Mouse (Mus musculus): Measurements from ENCODE around the gene Phactr1.

Phactr1 gene

GRCm38 (mm10) chr13:42680391-42680994 is at the start of gene Phactr1:
TSS of gene Phactr1 (plus strand) at chr13:42680623.
- no peak for DNase-seq (ENCODE audit: low spot score in 2 of 2)

DNA sequence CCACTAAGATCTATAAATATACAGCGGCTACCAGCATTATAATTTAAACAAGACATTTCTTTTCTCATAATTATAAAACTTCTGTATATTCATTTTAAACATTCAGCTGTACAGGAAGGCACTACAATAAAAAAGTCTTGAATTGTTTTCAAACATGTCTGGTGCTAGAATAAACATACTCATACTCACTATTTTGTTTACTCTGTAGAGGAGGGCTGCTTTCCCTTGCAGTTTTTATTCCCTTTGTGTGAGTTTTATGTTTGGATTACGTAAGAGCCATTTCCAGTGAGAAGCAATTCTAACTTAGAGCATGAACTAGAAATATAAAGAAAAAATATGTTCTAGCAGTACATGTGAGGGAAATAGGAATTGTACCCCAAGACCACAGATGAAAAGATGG is 45.5 kb upstream of the Phactr1 start:
- DNase-seq (ENCODE audit: low spot score in 2 of 2), result no peak

- DNase-seq (ENCODE audit: low spot score in 2 of 2), result no peak
Measured at GRCm38 (mm10) chr13:42650228-42650627, 30.2 kb upstream of the Phactr1 start.

DNA sequence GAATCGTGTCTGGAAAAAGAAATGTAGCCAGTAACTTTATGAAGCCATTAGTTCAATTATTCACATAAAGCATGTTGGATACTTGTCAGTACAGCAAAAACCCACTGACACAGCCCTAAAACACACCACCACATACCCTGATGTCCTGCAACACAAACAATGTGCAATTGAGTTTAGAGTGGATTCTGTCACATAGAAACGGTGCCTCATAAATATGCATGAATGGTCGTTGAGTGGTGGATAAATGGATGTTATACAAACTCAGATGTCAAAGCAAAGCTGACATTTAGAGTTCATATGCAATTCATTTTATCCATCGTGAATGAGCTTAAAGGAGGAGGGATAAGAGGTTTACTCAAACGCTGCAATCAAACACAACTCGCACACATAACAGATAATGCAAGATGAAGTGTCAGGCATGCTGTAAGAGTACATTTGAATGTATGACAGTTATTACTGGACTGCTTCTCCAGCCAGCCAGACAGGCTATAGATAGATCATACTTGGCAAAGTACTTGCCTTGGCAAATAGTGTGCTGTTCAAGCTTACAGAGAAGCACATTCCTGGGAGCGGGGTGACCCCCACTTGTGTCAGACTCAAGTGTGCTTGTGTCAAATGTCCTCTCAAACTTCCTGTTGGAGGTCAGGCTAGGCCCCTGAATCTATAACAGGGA is 23.6 kb upstream of the Phactr1 start:
- DNase-seq (ENCODE audit: low spot score in 2 of 2), result no peak

- DNase-seq (ENCODE audit: low spot score in 2 of 2), result no peak
Measured at GRCm38 (mm10) chr13:42671651-42672290, 8.7 kb upstream of the Phactr1 start.

DNA sequence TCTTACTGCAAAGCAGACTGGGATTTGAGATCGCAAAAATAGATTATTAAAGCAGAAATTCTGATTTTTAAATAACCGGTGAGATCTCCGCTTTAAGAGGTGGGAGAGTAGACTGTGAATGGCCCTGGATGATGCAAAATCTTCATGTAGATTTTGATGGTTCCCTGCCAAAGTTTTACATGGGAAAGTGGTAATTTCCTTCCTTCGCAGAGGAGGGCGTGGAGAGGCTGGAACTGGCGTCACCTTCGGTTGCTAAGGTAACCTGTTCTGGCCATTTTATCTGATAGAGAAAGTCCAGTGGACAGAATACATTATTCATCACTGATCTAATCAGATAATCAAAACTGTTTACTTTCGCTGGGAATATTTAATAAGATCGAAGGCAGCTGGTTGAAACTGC is 876 bp downstream of the Phactr1 start:
- DNase-seq (ENCODE audit: low spot score in 2 of 2), result no peak

GRCm38 (mm10) chr13:42684181-42684580 is 3.8 kb downstream of the Phactr1 start:
- DNase-seq (ENCODE audit: low spot score in 2 of 2), result no peak

DNA sequence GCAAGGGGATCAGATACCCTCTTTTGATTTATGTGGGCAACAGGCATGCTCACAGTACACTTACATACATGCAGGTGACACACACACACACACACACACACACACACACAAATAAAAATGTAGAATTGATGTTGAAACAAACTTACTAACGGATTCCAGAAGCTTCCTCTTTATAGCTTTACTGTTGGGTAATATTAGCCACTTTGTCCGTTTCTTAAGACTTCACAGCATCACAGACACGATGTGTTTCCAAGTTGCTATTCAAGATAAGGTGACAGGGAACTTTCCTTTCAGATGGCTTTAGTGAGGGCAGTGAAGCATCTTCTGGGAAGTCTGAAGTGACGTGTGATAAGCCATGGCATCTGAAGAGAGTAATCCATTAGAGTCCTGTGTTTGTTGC is 11.8 kb downstream of the Phactr1 start:
- DNase-seq (ENCODE audit: low spot score in 2 of 2), result no peak

DNA sequence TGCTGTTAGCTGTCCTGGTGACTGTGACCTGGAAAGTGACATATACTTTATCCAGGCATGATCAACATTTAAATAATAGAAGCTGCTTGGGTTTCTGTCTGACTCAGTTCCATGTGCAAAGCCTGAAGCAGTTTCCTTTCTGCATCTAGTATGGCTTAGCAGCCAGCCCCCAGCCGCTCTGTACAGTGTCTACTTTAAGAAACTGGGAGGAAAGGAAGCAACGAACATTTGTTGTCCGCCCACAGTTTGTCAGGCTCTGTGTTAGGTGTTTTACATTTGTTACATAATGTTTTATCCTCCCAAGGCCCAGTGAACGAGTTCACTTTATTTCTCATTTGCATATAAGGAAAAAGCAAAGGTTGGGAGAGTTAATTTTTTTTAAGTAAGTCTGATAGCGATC is 16.2 kb downstream of the Phactr1 start:
- DNase-seq (ENCODE audit: low spot score in 2 of 2), result no peak

- no peak for DNase-seq (ENCODE audit: low spot score in 2 of 2)
Measured at GRCm38 (mm10) chr13:42709148-42709547, 28.7 kb downstream of the Phactr1 start.

- DNase-seq (ENCODE audit: low spot score in 2 of 2), result no peak
Measured at GRCm38 (mm10) chr13:42709611-42710331, 29.3 kb downstream of the Phactr1 start.

DNA sequence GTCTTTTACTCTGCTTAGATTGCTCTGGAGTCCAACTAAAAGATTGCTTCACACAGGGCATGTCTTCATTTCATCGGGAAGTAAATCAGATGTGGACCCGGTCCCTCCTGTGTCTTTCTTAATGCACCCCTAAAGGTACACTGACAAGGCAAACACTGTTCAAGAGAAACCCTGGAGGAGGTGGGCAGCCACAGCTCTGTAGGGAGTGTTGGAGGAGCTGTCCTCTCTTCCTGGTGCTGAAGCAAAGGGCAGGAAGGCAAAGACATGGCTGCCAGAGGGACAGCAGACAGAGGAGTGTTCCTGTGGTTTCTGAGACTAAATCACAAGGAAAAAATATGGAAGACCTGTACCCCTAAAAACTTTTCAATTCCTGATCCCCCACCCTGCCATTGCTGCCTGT is 31.1 kb downstream of the Phactr1 start:
- peak in 1 of 2 experiments; percentile 2 for DNase-seq (ENCODE audit: low spot score in 2 of 2)

DNA sequence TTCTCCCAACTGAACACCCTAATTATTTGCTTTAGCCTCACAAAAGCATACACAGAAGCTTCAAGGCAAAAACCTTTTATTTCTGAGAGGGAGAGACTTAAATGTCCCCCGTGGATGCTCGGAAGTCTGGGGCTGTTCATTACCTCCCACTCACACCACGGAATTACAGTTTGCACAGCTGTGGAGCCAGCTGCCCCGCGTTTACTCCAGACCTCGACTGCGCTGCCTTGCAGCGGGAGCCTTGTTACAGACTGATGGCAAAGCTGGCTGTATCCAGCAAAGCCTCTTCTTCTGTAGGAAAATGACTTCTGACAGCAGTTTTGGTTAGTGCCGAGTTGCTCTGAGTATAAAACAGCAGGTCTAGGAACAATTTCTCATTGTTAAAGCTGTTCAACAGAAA is 39.0 kb downstream of the Phactr1 start:
- DNase-seq (ENCODE audit: low spot score in 2 of 2), result no peak

- no peak for DNase-seq (ENCODE audit: low spot score in 2 of 2)
Measured at GRCm38 (mm10) chr13:42720135-42720534, 39.7 kb downstream of the Phactr1 start.

DNA sequence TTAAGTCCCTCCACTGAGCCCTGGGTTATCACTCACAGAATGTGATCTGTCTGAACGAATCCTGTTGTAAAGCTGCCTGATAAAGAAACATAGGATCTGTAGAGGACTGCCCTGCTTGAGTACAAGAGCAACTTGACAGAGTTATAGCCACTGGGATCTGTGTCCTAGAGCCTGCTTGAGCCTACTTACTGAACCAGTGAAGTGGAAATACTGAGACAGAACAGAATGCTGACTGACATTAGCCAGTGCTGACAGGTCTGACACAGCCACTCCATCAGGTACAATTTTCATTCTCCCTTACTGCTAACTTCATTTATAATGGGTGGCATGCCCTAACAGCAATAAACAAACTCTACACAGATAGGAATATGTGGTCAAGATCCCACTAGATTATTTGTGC is 40.2 kb downstream of the Phactr1 start:
- DNase-seq (ENCODE audit: low spot score in 2 of 2), result no peak

GRCm38 (mm10) chr13:42724011-42724410 is 43.6 kb downstream of the Phactr1 start:
- no peak for DNase-seq (ENCODE audit: low spot score in 2 of 2)

- no peak for DNase-seq (ENCODE audit: low spot score in 2 of 2)
Measured at GRCm38 (mm10) chr13:42725709-42726231, 45.3 kb downstream of the Phactr1 start.

- DNase-seq (ENCODE audit: low spot score in 2 of 2), result no peak
Measured at GRCm38 (mm10) chr13:42737486-42737885, 57.1 kb downstream of the Phactr1 start.

- DNase-seq (ENCODE audit: low spot score in 2 of 2), result no peak
Measured at GRCm38 (mm10) chr13:42738152-42738551, 57.7 kb downstream of the Phactr1 start.

GRCm38 (mm10) chr13:42742226-42742625 is 61.8 kb downstream of the Phactr1 start:
- no peak for DNase-seq (ENCODE audit: low spot score in 2 of 2)

DNA sequence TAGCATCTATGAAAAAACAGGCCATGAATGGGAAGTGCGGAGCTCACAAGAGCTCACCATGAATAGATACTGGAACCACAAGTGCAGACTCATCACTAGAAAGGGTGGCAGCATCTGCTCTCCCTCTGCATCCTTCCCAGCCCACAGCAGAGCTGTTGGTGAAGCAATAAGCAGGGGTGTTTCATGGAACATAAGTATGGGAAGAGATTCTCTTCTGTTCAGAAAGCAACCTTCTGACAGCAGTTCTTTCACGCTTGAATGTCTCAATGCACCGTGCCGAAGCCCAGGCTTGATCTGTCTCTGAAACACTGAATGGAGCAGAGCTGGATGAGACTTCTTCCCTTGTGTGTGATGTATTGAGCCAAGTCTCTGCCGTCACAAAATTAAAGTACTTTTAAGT is 64.0 kb downstream of the Phactr1 start:
- no peak for DNase-seq (ENCODE audit: low spot score in 2 of 2)

All from urinary bladder, adult 18-20 months (tissue).